Mouse (Mus musculus) forebrain, embryonic 13.5 days (tissue): ENCODE data around the gene Bod1. TPM values are rescaled to one million over a fixed set of nuclear protein-coding genes. Genes with fewer than 3 reads are reported as not detected.

ENCODE experiments used
- ATAC-seq: fragments of 200-750 bp; cut with Nextera tagmentation; 2 replicates; pipeline ENCODE4 v1.8.0; 2017
- H3K27ac ChIP-seq: fragments of 300-500 bp; sonication (generic); 2 replicates; pipeline ENCODE4 v1.5.1; 2015; ENCODE audit warnings: inconsistent platforms, mild to moderate bottlenecking, moderate library complexity
- H3K27me3 ChIP-seq: fragments of 300-500 bp; sonication (generic); 2 replicates; pipeline ENCODE4 v1.6.1; 2015; ENCODE audit warnings: mild to moderate bottlenecking, inconsistent platforms
- H3K36me3 ChIP-seq: fragments of 300-500 bp; sonication (generic); 2 replicates; pipeline ENCODE4 v1.6.1; 2015; ENCODE audit warnings: mild to moderate bottlenecking, inconsistent platforms; ENCODE audit not compliant: poor library complexity, severe bottlenecking
- H3K4me1 ChIP-seq: fragments of 300-500 bp; sonication (generic); 2 replicates; pipeline ENCODE4 v1.6.1; 2015; ENCODE audit warnings: inconsistent platforms
- H3K4me2 ChIP-seq: fragments of 300-500 bp; sonication (generic); 2 replicates; pipeline ENCODE4 v1.6.1; 2015; ENCODE audit warnings: inconsistent platforms, mild to moderate bottlenecking, moderate library complexity
- H3K4me3 ChIP-seq: fragments of 300-500 bp; sonication (generic); 2 replicates; pipeline ENCODE4 v1.5.1; 2015; ENCODE audit warnings: mild to moderate bottlenecking, inconsistent platforms
- H3K9ac ChIP-seq: fragments of 300-500 bp; sonication (generic); 2 replicates; pipeline ENCODE4 v1.6.1; 2015; ENCODE audit warnings: mild to moderate bottlenecking, inconsistent platforms
- H3K9me3 ChIP-seq: fragments of 300-500 bp; sonication (generic); replicated peaks from 2 replicates; pipeline ENCODE4 v1.6.1; 2016; ENCODE audit warnings: inconsistent platforms
- WGBS: fragments of 180-500 bp; shearing (Covaris S2); methylation state at CpG from one replicate; pipeline ENCODE4 v1.1.7; 2015; 5-methylcytosine and 5-hydroxymethylcytosine counted together
- polyA plus RNA-seq: library from polyadenylated mRNA; unstranded; fragments of >200 nt; fragmentation: Nextera tagmentation; extraction: Ambion mirVana; gene quantifications from 2 replicates; pipeline ENCODE4 v1.2.1, GENCODE M21; 2015

Bod1 gene
- 153 and 157 TPM in 2 replicates for polyA plus RNA-seq

GRCm38 (mm10) chr11:31671354-31672169 is at the start of gene Bod1:
Gene Bod1 (minus strand): TSS chr11:31671885.
- Histone ChIP-seq H3K27ac (peak within 1 kb of the TSS; percentile 14; the same call in 1 of the 2 replicates), H3K9me3 (no peaks in the 10 kb centered on the region), H3K9ac (peak within 1 kb of the TSS; percentile 95), H3K4me3 (peak within 1 kb of the TSS; percentile 94), H3K36me3 (peaks cover 33% of the 10 kb centered on the region), H3K27me3 (no peaks in the 10 kb centered on the region), H3K4me1 (peaks cover 24% of the 10 kb centered on the region), H3K4me2 (peak within 1 kb of the TSS; percentile 62)
- peak; percentile 98 for ATAC-seq
- under 1% methylated on average over 69 of the region's 76 CpGs for WGBS

GRCm38 (mm10) chr11:31719090-31719489 is 47.4 kb upstream of the Bod1 start:
- H3K4me2 ChIP-seq: no peak overlapping the region
- peaks cover under 1% of the 10 kb centered on the region; the same call in 1 of the 2 replicates for H3K4me1 ChIP-seq
- H3K27me3 ChIP-seq: no peaks in the 10 kb centered on the region
- 95% methylated on average over 4 of the region's 4 CpGs for WGBS
- H3K27ac ChIP-seq: no peak overlapping the region
- no peak for ATAC-seq
- H3K9me3 ChIP-seq: no peaks in the 10 kb centered on the region
- H3K9ac ChIP-seq: no peak overlapping the region
- no peaks in the 10 kb centered on the region for H3K36me3 ChIP-seq
- H3K4me3 ChIP-seq: no peak overlapping the region

- Histone ChIP-seq H3K27me3 (no peaks in the 10 kb centered on the region), H3K4me1 (peaks cover 10% of the 10 kb centered on the region), H3K4me2 (no peak overlapping the region), H3K27ac (no peak overlapping the region), H3K9me3 (no peaks in the 10 kb centered on the region), H3K36me3 (no peaks in the 10 kb centered on the region), H3K9ac (no peak overlapping the region), H3K4me3 (no peak overlapping the region)
- ATAC-seq: no peak
- 63% methylated on average over 4 of the region's 4 CpGs for WGBS
Measured at GRCm38 (mm10) chr11:31717926-31718735, 46.4 kb upstream of the Bod1 start.

- no peaks in the 10 kb centered on the region for H3K36me3 ChIP-seq
- WGBS: 47% methylated on average over 6 of the region's 6 CpGs
- ATAC-seq: peak; percentile 88
- H3K27ac ChIP-seq: peak overlapping the region; percentile 54
- H3K9me3 ChIP-seq: no peaks in the 10 kb centered on the region
- H3K4me2 ChIP-seq: no peak overlapping the region
- no peaks in the 10 kb centered on the region for H3K27me3 ChIP-seq
- peaks cover 14% of the 10 kb centered on the region for H3K4me1 ChIP-seq
- no peak overlapping the region for H3K9ac ChIP-seq
- no peak overlapping the region for H3K4me3 ChIP-seq
Measured at GRCm38 (mm10) chr11:31713641-31714121, 42.0 kb upstream of the Bod1 start.

DNA sequence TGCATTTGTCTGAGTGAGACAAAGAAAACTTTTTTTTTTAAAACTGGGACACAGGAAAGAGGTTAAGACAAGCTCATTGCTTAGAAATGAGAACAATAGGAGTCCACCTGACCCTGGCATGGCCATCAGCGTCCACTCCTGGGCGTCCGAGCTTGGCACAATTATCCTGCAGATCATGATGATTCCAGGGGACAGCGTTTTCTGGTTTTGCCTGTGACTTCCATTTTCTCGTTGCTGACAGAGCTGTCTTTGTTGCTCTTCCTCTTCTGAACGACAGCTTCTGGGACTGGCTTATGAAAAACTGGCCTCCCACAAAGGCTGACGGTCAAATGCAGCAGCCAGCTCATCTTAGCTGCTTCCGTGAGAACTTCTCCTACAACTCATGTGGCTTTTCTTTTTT is 41.4 kb upstream of the Bod1 start:
- peak overlapping the region; percentile 33 for H3K27ac ChIP-seq
- ATAC-seq: no peak; the same call in 1 of the 2 replicates
- no peak overlapping the region for H3K9ac ChIP-seq
- no peak overlapping the region for H3K4me2 ChIP-seq
- WGBS: 35% methylated on average over 8 of the region's 8 CpGs
- H3K4me1 ChIP-seq: peaks cover 14% of the 10 kb centered on the region
- no peak overlapping the region for H3K4me3 ChIP-seq
- H3K9me3 ChIP-seq: no peaks in the 10 kb centered on the region
- no peaks in the 10 kb centered on the region for H3K36me3 ChIP-seq
- no peaks in the 10 kb centered on the region for H3K27me3 ChIP-seq

GRCm38 (mm10) chr11:31707771-31708170 is 36.1 kb upstream of the Bod1 start:
- ATAC-seq: no peak
- Histone ChIP-seq H3K4me1 (peaks cover 1% of the 10 kb centered on the region; the same call in 1 of the 2 replicates), H3K9me3 (peaks cover 9% of the 10 kb centered on the region; the same call in 1 of the 2 replicates), H3K27ac (no peak overlapping the region), H3K36me3 (no peaks in the 10 kb centered on the region), H3K4me3 (no peak overlapping the region), H3K27me3 (no peaks in the 10 kb centered on the region), H3K9ac (no peak overlapping the region), H3K4me2 (no peak overlapping the region)

DNA sequence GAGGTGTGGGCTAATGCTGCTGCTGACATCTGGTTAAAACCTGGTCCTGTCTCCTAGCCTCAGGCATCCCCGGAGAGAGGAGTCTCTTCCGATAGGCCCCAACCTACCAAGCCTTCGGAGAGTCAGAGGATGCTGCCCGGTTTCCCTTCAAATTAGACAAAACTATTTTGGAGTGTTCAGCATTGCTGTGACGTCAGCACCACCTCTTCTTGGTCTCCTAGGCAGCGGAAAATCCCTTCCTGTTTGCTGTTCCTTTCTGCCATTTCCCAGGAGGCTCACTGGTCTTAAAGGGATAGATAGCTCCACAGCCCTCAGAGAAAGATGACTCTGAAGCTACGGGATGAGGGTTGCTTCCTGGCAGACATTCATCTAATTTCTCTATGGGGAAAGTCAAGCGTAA is 31.5 kb upstream of the Bod1 start:
- no peak overlapping the region for H3K9ac ChIP-seq
- H3K36me3 ChIP-seq: no peaks in the 10 kb centered on the region
- ATAC-seq: no peak
- no peak overlapping the region for H3K4me3 ChIP-seq
- no peak overlapping the region for H3K27ac ChIP-seq
- H3K9me3 ChIP-seq: peaks cover 9% of the 10 kb centered on the region; the same call in 1 of the 2 replicates
- H3K4me2 ChIP-seq: no peak overlapping the region
- no peaks in the 10 kb centered on the region for H3K27me3 ChIP-seq
- no peaks in the 10 kb centered on the region for H3K4me1 ChIP-seq
- 83% methylated on average over 8 of the region's 8 CpGs for WGBS

- no peaks in the 10 kb centered on the region for H3K36me3 ChIP-seq
- 96% methylated on average over 3 of the region's 3 CpGs for WGBS
- H3K9me3 ChIP-seq: no peaks in the 10 kb centered on the region
- H3K4me1 ChIP-seq: no peaks in the 10 kb centered on the region
- H3K27ac ChIP-seq: no peak overlapping the region
- no peak for ATAC-seq
- H3K27me3 ChIP-seq: no peaks in the 10 kb centered on the region
- H3K9ac ChIP-seq: no peak overlapping the region
- no peak overlapping the region for H3K4me2 ChIP-seq
- no peak overlapping the region for H3K4me3 ChIP-seq
Measured at GRCm38 (mm10) chr11:31701901-31702300, 30.2 kb upstream of the Bod1 start.

DNA sequence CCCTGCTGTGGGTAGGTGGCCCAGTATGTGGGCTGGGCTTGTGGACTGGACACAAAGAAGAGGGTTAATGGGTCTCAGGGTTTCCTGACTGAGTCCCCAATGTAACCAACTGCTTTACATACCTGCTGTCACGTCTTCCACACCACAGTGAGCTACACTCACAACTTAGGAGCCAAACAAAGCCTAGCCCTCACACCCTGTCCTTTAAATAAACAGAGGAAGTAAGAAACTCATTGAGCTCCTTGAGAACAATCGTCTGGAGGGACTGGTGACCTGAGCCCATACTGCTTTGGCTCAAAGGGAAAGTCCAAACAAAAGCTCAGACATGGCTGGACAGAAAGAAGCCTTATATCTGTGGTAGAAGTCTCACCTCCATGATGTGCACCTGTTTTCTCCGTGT is 27.8 kb upstream of the Bod1 start:
- 55% methylated on average over 3 of the region's 3 CpGs for WGBS
- H3K4me3 ChIP-seq: no peak overlapping the region
- peaks cover 7% of the 10 kb centered on the region for H3K4me1 ChIP-seq
- no peak overlapping the region for H3K4me2 ChIP-seq
- H3K36me3 ChIP-seq: no peaks in the 10 kb centered on the region
- ATAC-seq: no peak
- no peaks in the 10 kb centered on the region for H3K9me3 ChIP-seq
- no peaks in the 10 kb centered on the region for H3K27me3 ChIP-seq
- no peak overlapping the region for H3K27ac ChIP-seq
- no peak overlapping the region for H3K9ac ChIP-seq

DNA sequence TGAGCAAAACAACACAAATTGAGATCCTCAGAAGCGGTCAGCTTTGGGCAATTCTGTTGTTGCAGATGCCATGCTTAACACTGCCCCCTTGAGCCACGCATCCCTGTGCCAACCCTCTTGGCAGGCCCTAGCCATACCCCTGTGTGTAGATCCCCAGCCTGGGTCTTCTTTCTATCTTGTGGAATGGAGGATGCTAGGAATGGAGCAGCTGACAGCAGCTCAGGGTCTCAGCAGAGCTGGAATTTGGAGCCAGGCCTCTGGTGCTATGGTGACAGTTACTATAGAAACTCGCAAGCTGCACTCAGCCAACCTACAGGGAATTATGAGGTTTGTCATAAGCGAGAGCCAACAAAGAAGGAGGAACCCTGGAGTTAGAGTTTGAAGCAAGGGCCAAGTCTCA is 23.1 kb upstream of the Bod1 start:
- WGBS: 71% methylated on average over 4 of the region's 4 CpGs
- H3K9me3 ChIP-seq: no peaks in the 10 kb centered on the region
- H3K4me3 ChIP-seq: no peak overlapping the region
- H3K27me3 ChIP-seq: no peaks in the 10 kb centered on the region
- 0 out of 2 replicates have a peak overlapping the region, but pooled peaks have one; percentile 27 for H3K9ac ChIP-seq
- H3K4me2 ChIP-seq: 0 out of 2 replicates have a peak overlapping the region, but pooled peaks have one; percentile 5
- peak; percentile 96 for ATAC-seq
- peak overlapping the region; percentile 83 for H3K27ac ChIP-seq
- H3K4me1 ChIP-seq: peaks cover 7% of the 10 kb centered on the region
- H3K36me3 ChIP-seq: no peaks in the 10 kb centered on the region

DNA sequence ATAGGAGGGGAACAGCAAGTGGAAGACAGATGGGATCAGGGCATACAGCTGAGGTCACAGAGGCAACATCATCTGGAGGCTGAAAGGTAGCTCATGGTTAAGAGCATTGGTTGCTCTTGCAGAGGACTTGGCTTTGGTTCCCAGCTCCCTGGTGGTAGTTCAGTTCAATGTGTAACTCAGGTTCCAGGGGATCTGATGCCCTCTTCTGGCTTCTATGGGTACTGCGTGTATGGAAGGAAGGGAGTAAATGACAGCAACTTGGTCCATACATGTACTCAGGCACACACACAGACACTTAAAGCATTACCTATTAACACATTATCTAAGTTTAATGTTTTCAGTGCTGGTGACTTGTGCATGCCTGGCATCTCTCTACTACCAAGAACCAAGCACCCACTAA is 22.4 kb upstream of the Bod1 start:
- Histone ChIP-seq H3K27ac (peak overlapping the region; percentile 83; the same call in 1 of the 2 replicates), H3K27me3 (no peaks in the 10 kb centered on the region), H3K4me2 (no peak overlapping the region), H3K9ac (no peak overlapping the region), H3K9me3 (no peaks in the 10 kb centered on the region), H3K4me1 (peaks cover 7% of the 10 kb centered on the region), H3K4me3 (no peak overlapping the region), H3K36me3 (no peaks in the 10 kb centered on the region)
- 96% methylated on average over 1 of the region's 1 CpGs for WGBS
- ATAC-seq: no peak

DNA sequence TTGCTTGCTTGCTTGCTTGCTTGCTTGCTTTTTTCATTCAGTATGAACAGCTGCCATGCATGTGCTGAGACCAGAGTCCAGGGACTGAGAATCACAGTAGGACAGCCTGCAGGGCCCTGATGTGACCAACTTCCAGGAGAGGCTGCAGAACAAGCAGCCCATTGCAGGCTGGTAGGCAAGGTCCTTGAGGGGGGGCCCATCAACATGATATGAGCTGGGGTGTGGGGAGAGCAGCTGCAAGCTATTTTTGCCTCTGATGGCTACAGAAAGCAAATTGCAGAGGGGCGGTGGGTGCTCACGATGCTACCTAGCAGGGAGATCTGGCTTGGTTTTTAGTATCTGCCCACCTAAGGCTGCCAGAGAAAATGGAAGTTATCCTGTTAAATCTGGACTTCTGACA is 21.6 kb upstream of the Bod1 start:
- Histone ChIP-seq H3K27ac (no peak overlapping the region), H3K27me3 (no peaks in the 10 kb centered on the region), H3K9ac (no peak overlapping the region), H3K36me3 (no peaks in the 10 kb centered on the region), H3K9me3 (no peaks in the 10 kb centered on the region), H3K4me3 (no peak overlapping the region), H3K4me2 (no peak overlapping the region), H3K4me1 (peaks cover 7% of the 10 kb centered on the region)
- ATAC-seq: no peak
- WGBS: 94% methylated on average over 2 of the region's 2 CpGs
